Mouse (Mus musculus) Muller cell, postnatal 12 days (primary cell): ENCODE data around the gene Hnrnpr.
A peak's percentile ranks its signal among the peaks of the same experiment; 100 is the strongest.

Experiments
- DNase-seq: peaks from one replicate; pipeline ENCODE4 v3.0.0-alpha.2; 2015; ENCODE audit errors: inconsistent ontology term

Gene Hnrnpr

DNA sequence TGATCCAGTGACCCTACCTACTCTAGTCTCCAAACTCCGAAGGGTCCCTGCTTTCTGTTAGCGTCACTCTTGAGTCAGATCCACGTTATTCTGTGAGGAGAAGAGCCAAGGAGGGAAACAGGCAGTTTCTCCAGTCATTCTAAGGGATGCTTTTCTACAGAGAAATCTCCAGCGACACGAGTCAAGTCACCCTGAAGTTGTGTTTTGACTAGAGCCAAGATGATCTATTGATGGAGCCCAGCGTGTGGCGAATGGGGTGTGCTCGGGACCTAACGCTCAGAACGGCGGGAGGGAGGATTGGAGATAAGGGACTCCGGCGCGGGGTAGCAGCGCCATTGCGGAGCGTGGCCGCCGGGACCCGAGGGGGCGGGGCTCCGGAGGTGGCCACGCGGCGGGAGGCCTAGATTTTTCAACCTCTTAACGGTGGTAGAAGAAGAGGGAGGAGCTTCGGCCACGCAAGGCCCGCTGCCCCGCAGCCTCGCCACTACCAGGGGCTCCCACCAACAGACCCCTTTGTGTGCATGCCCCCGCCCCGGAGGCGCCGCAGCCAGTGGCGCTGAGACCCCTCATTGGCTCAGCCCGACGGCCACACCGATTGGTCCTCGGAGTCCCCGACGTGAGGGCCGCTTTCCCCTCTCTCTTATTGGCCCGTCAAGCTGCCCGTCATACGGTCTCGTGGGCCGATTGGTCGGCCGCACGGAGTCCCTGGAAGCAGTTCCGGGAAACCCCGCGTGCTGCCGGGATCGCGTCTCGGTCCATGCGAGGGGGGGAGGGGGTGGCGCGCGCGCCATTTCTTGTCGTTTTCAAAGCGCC is at the start of gene Hnrnpr:
TSS of gene Hnrnpr (plus strand) at position 714 of the 813 bp plus-strand sequence.
- peak; percentile 98 for DNase-seq

DNA sequence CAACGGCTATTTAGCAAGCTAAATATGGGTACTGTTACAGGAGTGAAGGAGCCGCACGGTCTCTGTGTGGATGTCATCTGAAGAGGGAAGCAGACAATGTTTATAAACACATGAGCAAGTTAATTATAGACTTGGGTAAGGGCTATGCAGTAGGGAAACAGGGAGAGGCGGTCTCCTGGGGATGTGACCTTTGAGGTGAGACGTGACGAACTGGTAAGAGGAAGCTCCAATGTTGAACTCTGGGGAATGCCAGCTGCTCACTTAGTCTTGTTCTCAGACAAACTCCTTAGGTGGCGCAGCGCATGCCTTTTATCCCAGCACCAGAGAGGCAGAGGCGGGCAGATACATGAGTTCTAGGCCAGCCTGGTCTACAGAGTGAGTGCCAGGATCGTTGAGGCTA is 48.8 kb upstream of the Hnrnpr start:
- DNase-seq, result no peak

- DNase-seq, result no peak
These were observed 47.2 kb upstream of the Hnrnpr start for GRCm38 (mm10) chr4:136263555-136263954.

DNA sequence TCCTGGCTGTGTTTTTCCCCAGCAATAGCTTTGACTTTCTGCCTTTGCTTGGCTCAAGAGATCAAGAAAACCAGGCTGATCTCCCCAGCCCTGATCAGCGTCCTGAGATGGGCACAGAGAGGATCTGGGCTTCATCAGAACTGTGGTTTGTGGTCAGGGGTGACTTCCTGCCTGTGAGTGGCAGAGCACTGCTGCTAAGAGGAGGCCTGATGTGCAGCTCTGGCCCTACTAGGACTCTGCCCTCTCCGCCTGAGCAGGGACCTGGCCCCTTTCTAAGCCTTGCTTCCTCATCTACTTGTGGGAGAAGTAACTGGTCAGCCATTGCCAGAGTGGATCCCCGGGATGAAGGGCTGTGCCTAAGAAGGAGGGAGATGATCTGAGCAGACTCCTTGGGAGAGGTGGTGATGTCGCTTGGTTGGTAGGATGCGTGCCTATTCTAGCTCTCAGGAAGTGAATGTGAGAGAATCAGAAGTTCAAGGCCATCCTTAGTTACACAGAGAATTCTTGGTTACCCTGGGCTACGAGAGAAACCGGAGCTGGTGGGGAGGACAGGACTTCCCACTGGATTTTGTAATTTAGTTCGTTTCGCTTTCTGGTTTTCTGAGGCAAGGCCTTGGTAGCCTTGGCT is 43.9 kb upstream of the Hnrnpr start:
- DNase-seq, result no peak

DNA sequence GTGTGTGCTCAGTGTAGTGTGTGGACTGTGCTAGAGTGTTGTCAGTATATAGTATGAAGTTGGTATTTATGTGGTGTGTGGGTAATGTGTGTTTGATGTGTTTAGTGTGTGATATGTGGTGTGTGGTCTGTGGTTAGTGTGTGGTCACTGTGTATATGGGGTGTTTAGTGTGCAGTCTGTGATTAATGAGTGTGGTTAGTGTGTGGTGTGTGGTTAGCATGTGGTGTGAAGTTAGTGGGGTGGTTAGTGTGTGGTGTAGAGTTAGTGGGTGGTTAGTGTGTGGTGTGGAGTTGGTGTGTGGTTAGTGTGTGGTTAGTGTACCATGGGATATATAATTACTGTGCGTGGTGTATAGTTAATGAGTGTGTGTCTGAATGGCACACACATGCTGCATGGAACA is 41.8 kb upstream of the Hnrnpr start:
- DNase-seq, result no peak

- DNase-seq, result no peak
These were observed 40.1 kb upstream of the Hnrnpr start for GRCm38 (mm10) chr4:136270648-136271047.

GRCm38 (mm10) chr4:136281097-136281496 is 29.6 kb upstream of the Hnrnpr start:
- no peak for DNase-seq

GRCm38 (mm10) chr4:136281611-136282010 is 29.1 kb upstream of the Hnrnpr start:
- DNase-seq, result no peak

GRCm38 (mm10) chr4:136282621-136283480 is 27.9 kb upstream of the Hnrnpr start:
- peak; percentile 19 for DNase-seq

DNA sequence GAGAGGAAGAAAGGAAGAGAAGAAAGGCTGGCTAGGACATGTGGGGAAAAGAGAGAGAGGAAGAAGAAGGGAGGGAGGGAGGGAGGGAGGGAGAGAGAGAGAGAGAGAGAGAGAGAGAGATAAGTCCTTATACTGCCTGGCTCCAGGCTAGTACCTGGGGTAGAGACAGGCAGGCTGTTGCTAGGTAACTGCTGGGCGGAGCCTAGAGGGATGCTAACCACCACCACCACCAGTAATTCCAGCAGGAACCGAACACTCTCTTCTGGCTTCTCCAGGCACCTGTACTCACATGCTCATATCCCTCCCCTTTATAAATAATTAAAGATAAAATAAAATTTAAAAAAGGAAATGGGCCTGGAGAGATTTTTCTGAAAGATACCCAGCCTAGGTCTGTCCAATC is 27.0 kb upstream of the Hnrnpr start:
- no peak for DNase-seq

- DNase-seq, result peak; percentile 73
These were observed 26.3 kb upstream of the Hnrnpr start, which contains the start of gene Zfp46 for GRCm38 (mm10) chr4:136284455-136284854. Gene Zfp46, plus strand, starts transcription at chr4:136284683.

DNA sequence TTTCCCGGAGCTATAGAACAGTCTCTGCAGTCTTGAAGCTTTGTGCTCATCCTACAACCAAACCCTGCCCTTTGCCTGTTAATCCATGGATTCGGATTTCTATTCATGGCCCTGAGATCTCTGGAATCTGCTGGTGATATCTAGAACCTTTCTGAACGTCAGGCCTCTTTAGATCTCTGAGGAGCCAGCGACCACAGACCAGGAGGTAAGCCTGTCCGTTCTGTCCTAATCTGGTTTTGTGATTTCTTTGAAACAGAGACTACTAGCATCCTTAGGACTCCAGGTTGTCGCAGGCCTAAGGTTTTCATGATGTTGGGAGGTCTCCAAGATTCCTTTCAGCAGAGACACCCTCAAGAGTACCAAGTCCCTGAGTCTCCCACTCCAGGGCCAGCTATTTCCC is 25.9 kb upstream of the Hnrnpr start:
- no peak for DNase-seq

DNA sequence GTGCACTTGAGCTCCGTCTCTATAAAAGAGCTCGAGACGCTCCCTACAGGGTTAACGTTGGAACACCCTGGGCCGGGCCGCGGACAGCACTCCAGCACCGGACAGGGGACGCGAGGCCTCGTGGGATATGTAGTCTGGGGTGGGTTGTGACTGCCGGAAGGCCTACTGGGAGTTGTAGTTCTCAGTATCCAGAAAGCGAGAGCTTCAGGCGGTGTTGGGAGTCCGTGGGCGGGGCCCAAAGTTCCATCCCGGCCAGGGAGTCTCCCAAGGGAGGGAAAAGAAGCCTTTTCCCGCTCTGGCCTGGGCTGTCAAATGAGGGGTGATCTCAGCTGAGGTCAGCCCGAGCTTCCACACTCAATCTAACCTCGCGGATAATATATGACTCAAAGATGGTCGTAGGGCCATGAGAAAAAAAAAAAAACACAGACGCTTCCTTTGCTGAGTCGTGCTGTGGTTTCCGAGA is 25.4 kb upstream of the Hnrnpr start:
- DNase-seq, result peak; percentile 97

DNA sequence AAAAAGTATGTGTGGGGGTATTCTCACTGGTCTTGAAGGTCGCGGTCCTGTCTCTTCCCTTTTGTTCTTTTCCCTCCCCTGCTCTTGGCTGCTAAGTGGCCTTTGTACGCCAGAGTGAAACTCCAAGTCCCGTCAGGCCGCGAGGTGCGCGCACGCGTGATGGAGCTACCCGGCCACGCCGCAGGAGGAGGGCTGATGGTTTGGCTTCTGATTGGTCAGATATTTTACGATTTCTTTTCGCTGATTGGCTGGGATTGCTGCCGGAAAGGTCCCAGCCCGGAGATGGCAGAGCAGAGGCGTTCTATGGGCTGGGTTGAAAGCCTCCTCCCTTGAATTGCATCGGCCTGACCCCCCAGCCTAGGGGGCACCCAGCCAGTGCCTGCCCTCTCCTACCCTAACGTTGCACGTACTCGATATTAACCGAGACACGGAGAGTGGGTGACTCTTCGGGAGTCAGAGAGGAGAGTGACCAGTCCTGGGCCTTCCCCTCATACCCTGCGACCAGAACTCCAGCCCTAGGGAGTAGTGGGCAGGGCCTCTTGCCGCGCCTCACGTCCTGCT is 24.9 kb upstream of the Hnrnpr start:
- DNase-seq, result peak; percentile 98

DNA sequence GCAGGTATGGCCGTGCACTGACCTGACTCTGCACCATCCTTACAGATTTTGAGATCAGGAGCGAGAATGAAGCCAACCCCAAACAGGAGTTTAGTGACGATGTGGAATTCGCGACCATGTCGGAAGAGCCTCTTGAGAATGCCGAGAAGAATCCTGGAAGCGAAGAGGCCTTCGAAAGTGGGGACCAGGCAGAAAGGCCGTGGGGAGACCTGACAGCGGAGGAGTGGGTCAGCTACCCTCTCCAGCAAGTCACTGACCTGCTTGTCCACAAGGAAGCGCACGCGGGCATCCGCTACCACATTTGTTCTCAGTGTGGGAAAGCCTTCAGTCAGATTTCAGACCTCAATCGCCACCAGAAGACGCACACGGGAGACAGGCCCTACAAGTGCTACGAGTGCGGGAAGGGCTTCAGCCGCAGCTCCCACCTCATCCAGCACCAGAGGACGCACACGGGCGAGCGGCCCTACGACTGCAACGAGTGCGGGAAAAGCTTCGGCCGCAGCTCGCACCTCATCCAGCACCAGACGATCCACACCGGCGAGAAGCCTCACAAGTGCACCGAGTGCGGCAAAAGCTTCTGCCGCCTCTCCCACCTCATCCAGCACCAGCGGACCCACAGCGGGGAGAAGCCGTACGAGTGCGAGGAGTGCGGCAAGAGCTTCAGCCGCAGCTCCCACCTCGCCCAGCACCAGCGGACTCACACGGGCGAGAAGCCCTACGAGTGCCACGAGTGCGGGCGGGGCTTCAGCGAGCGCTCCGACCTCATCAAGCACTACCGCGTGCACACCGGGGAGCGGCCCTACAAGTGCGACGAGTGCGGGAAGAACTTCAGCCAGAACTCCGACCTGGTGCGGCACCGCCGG is 20.6 kb upstream of the Hnrnpr start:
- no peak for DNase-seq

GRCm38 (mm10) chr4:136290781-136291595 is 19.8 kb upstream of the Hnrnpr start:
- no peak for DNase-seq

DNA sequence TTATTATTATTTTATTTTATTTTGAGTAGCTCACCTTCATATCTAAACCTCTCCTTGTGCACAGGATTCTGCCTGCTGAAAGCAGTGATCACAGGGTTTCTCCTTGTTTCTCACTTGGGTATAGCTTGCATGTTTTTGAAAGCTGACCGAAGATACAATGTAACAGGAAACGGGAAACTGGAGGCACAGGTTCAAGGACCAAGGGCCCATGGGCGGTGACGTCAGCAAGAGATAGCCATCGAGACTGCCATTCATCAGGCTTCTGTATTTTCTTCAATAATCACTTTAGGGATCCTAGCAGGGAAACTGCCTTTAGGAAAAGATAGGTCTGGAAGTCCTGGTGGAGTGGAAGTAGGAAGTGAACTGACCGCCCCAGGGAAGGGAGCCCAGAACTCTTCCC is 19.1 kb upstream of the Hnrnpr start:
- no peak for DNase-seq

DNA sequence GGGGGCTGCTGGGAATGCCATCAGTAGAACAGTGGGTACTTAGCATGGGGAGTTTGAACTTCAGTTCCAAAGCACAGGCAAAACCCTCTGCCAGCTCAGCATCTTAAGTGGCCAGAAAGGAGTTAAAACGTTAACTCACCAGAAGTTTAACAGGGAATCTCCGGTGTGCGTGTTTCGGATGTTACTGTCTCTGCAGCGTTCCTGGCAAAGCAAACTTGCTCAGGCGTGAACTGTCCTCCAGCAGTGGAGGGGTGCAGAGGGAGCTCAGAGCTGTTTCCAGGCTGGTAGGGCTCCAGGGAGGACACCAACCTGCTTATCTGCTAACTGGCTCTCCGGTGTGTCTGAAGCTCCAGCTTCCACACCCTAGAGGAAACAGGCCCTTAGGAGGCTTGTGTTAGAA is 14.8 kb upstream of the Hnrnpr start:
- no peak for DNase-seq

- DNase-seq, result no peak
These were observed 8.3 kb upstream of the Hnrnpr start for GRCm38 (mm10) chr4:136302462-136302861.

DNA sequence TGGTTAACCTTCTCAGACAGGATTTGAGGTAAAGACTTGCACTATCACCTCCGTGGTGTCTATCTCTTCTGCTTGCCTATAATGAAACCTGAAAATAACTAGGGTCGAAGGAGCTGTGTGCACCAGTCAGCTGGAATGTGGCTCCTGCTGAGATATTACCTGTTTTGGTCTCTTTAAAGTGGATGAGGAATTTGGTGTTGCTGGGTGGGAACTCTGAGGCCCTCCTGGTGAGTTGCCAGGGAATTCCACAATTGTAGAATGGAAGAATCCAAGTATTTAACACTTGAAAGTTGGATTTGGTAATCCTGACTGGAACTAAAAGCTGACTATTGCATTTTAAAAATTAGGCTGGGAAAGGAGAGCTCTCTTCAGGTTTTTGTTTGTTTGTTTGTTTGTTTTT is 6.6 kb upstream of the Hnrnpr start:
- DNase-seq, result no peak
